Mouse (Mus musculus) testis, adult 2 months (tissue): Measurements from ENCODE around the gene Ankrd17. TPM values are rescaled to one million over a fixed set of nuclear protein-coding genes. Genes with fewer than 3 reads are reported as not detected.

ENCODE experiments used
- H3K27ac ChIP-seq: fragments of 200-500 bp; 2 replicates; pipeline ENCODE4 v1.5.1; 2012; ENCODE audit warnings: low read depth, low read length; ENCODE audit not compliant: control insufficient read depth, insufficient read depth
- H3K27me3 ChIP-seq: fragments of 200-500 bp; 2 replicates; pipeline ENCODE4 v1.6.1; 2012; ENCODE audit warnings: mild to moderate bottlenecking, low read length, moderate library complexity; ENCODE audit not compliant: control insufficient read depth, insufficient read depth
- H3K36me3 ChIP-seq: fragments of 200-500 bp; 2 replicates; pipeline ENCODE4 v1.6.1; 2012; ENCODE audit warnings: mild to moderate bottlenecking, low read length; ENCODE audit not compliant: control insufficient read depth, insufficient read depth
- H3K4me1 ChIP-seq: fragments of 200-500 bp; 2 replicates; pipeline ENCODE4 v1.6.1; 2012; ENCODE audit warnings: low read length; ENCODE audit not compliant: control insufficient read depth, insufficient read depth
- H3K4me3 ChIP-seq: fragments of 200-500 bp; 2 replicates; pipeline ENCODE4 v1.5.1; 2012; ENCODE audit warnings: low read depth, mild to moderate bottlenecking, low read length, moderate library complexity, mixed read lengths; ENCODE audit not compliant: control insufficient read depth
- CTCF ChIP-seq: fragments of 200-500 bp; IDR thresholded peaks from 2 replicates; pipeline ENCODE4 v1.5.1; 2012; ENCODE audit warnings: low read depth, mild to moderate bottlenecking, inconsistent platforms, low read length, moderate library complexity; ENCODE audit not compliant: control insufficient read depth, insufficient read depth, insufficient replicate concordance
- POLR2A ChIP-seq: fragments of 200-500 bp; IDR thresholded peaks from 2 replicates; pipeline ENCODE4 v1.6.1; 2012; ENCODE audit warnings: low read depth, mild to moderate bottlenecking, inconsistent platforms, low read length, moderate library complexity; ENCODE audit not compliant: control insufficient read depth
- polyA plus RNA-seq: library from polyadenylated mRNA; depleted of rRNA; stranded (reverse); fragments of >200 nt; gene quantifications from 2 replicates; pipeline ENCODE4 v1.2.3, GENCODE M21; 2012

Ankrd17 gene
- polyA plus RNA-seq, 1 experiment = 18.2 TPM

DNA sequence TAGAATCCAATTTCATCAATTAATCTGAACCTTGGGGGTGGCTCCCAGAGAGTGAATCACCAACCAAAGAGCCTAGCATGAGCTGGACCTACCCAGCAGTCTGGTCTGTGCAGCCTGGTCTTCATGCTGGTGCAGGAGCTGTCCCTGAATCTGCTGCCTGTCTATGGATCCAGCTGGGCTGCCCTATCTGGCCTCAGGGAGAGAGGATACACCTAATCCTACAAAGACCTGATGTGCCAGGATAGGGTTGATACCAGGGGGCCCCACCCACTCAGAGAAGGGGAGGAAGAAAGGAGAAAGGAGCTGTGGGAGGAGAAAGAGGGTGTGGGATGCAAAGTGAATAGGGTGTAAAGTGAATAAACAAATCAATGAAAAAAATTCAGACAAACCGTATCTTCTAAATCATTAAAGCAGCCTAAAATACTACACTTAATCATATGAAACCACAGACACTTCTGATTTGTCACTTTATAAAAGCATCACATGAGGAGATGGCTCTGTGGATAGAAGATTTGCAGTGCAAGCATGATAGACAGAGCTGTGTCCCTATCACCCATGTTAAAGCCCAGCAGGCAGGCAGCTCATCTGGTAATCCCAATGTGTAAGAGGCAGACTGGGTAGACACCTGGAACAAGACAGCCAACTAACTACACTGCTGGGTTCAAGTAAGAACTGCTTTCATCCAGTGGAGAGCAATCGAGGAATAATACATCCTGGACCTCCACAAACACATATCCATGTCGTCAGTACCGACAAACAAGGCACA, 12.6 kb downstream of the Ankrd17 start:
- Histone ChIP-seq H3K27me3 (no peaks in the 10 kb centered on the region), H3K4me3 (no peak overlapping the region), H3K4me1 (no peaks in the 10 kb centered on the region), H3K36me3 (no peaks in the 10 kb centered on the region), H3K27ac (no peak overlapping the region)
- no peak for TF ChIP-seq CTCF
- no peak for TF ChIP-seq POLR2A

DNA sequence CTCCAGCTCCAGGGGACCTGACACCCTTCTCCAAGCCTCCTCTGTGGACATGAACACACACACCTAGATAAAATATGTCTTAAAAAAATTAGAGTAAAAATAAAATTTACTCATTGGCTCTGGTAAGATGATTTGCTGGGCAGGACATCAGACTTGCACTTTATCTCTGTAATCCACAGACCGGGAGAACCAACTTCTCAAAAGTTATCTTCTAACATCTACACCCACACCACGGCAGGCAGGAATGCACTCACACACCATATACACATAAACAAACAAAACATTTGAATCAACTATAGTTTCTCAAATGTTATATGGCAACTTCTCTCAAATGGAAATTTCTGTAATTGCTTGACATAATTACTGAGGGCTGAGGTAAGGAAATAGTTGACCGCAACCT, 19.5 kb downstream of the Ankrd17 start:
- no peaks in the 10 kb centered on the region for H3K36me3 ChIP-seq
- TF ChIP-seq CTCF (no peak), POLR2A (no peak)
- no peaks in the 10 kb centered on the region for H3K4me1 ChIP-seq
- no peaks in the 10 kb centered on the region for H3K27me3 ChIP-seq
- H3K27ac ChIP-seq = no peak overlapping the region
- H3K4me3 ChIP-seq = no peak overlapping the region

DNA sequence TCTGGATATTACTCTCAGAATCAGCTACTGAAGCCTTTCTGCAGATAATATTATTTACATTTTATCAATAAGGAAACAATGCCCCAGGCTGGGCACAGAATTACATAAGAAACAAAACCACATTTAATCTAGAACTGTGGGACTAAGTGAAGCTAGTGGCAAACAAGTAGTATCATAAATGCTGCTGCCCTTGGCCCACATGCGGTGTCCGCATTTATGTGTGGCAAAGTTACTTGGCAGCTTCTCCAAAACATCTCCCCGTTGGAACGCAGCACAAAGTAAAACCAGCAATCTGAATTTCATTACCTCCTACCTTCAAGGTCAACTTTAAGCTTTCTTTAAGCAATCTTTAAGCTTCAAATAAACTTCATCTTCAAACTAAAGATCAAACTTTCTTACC, 25.5 kb downstream of the Ankrd17 start:
- Histone ChIP-seq H3K27ac (no peak overlapping the region), H3K36me3 (no peaks in the 10 kb centered on the region), H3K4me1 (no peaks in the 10 kb centered on the region), H3K4me3 (no peak overlapping the region), H3K27me3 (no peaks in the 10 kb centered on the region)
- TF ChIP-seq CTCF (no peak), POLR2A (no peak)

DNA sequence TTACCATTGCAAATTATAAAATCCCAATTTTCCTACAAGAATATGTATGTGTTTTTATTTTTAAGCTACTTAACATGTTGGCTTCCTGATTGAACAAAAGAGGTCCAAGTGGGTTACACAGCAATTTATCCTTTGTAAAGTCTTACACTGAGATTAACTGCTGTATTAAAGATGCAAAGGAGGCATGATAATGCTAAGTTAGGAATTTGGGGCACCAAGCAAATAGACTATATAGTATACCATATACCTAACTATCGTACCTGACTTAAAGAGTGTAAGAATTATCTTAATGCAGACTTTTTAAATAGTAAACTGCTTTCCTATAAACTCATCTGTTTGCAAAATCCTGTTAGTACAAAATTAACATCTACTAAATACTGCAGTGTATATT, 26.4 kb downstream of the Ankrd17 start:
- H3K4me3 ChIP-seq = no peak overlapping the region
- H3K36me3 ChIP-seq = no peaks in the 10 kb centered on the region
- no peaks in the 10 kb centered on the region for H3K4me1 ChIP-seq

DNA sequence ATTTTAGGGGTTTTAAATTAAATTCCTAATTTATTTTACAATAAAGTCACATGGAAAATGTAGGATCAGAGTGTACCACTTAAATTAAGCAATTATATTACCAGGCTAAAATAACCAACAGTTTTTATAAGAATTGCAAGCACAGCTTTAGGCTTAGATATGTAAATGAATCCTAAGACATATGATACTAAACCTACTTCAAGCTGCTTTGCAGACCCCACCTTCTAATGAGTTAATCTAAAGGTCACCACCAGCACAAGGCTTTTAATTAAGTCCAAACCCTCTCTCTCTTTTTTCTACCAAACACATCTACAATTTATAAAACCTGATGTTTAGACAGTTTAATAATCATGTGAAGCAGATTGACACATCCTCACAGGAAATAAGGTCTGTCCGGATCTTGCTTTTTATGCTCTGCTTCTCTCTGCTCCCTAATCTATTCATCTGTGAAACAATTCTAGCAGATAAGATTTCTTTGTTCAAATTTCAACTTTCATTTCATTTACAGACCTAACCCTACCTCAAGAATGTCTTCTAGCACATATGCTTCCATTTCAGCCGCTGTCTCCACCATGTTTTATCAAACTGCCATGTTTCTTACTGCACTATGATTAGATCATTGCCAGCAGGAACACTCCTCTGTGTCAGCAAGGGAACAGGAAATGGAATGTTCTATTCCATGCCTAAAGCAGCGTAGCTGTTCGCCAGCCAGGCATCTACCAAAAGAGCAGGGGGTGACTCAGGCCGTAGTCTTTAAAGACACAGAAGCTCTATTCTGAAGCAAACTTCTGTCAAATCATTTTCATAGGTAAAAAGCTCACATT, 27.0 kb downstream of the Ankrd17 start:
- Histone ChIP-seq H3K4me3 (no peak overlapping the region), H3K27ac (no peak overlapping the region)

More for the DNA sequence above, 26.4 kb downstream of the Ankrd17 start:
- H3K27me3 ChIP-seq = no peaks in the 10 kb centered on the region
- TF ChIP-seq CTCF = no peak
- TF ChIP-seq POLR2A = no peak
- H3K27ac ChIP-seq = no peak overlapping the region

DNA sequence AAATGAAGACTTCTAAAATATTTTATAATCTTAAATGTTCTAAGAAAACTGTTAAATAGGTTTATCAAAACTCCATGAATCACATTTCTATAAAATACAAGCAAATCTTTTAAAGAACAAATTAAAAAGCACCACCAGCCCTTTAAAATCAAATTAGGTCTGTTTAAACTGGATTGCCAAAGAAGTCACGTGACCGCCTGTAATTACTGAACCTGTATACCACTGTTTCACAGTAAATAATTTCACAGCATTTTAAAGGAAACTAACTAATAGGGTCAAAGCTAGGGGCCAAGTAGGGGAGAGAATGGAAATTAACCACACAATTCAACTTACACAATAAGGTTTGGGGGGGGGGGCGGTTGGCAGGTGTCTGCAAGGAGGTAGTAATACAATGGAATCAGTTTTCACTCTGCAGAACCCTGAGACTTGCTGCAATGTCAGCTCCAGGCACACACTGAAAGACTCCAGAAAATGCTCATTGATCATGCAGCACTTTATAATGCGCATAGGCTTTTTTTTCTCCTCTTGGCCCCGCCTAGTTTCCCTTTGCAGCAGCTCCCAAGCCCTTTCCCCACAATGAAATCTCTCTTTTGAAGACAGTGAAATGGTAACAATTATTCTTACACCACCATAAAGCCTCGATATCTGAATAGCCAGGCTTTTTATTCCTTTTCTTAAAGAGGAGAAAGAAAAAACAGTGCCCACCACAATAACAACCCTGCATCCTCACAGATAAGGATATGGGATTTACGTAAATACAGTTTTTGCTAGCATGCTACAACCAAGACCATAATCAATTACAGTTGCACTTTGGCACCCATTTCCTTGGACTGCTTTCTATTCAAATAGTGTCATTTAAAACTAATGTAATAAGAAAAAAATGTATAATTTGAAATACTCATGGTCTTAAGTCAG, 27.9 kb downstream of the Ankrd17 start:
- Histone ChIP-seq H3K36me3 (no peaks in the 10 kb centered on the region), H3K4me1 (no peaks in the 10 kb centered on the region), H3K27ac (no peak overlapping the region), H3K27me3 (no peaks in the 10 kb centered on the region), H3K4me3 (no peak overlapping the region)
- TF ChIP-seq POLR2A (no peak), CTCF (no peak)

More for the DNA sequence above, 27.0 kb downstream of the Ankrd17 start:
- no peaks in the 10 kb centered on the region for H3K27me3 ChIP-seq
- TF ChIP-seq POLR2A (no peak), CTCF (no peak)
- H3K36me3 ChIP-seq = no peaks in the 10 kb centered on the region
- H3K4me1 ChIP-seq = no peaks in the 10 kb centered on the region

DNA sequence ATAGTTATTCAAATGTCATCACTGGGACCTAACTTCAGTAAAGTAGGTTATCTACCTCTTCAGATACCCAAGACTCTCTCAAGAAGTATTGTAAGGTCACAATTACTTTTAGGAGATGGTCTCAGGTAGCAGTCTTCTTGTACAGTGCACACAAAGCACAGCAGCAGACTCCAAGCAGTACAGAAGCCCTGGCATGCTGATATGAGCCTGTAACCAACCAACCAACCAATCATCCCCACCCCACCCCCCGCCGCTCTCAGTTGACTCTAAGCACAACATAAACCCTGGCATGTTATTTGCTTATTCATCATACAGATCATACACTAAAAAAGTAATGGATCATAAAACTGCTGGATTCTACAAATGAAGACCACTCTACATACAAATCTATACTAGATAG, 33.9 kb downstream of the Ankrd17 start:
- Histone ChIP-seq H3K27me3 (no peaks in the 10 kb centered on the region), H3K4me3 (no peak overlapping the region), H3K4me1 (no peaks in the 10 kb centered on the region), H3K36me3 (no peaks in the 10 kb centered on the region), H3K27ac (no peak overlapping the region)
- no peak for TF ChIP-seq POLR2A
- no peak for TF ChIP-seq CTCF
